Mouse (Mus musculus) common myeloid progenitor, adult 5-6 weeks (primary cell): ENCODE measurements around the gene Lig3. TPM values are rescaled to one million over a fixed set of nuclear protein-coding genes. Genes with fewer than 3 reads are reported as not detected.

ENCODE experiments used
- ATAC-seq: replicated peaks from 2 replicates; pipeline ENCODE4 v1.8.0; 2016; ENCODE audit warnings: low read depth, mild to moderate bottlenecking, moderate TSS enrichment, inconsistent platforms; ENCODE audit not compliant: poor library complexity, severe bottlenecking
- total RNA-seq: library from RNA; stranded (forward); fragments of 200-1000, 187-1606 nt; gene quantifications from 2 replicates; pipeline ENCODE4 v1.2.3, GENCODE M21; 2017

Lig3 gene
- total RNA-seq, result 55.3 and 62.4 TPM in 2 replicates

DNA sequence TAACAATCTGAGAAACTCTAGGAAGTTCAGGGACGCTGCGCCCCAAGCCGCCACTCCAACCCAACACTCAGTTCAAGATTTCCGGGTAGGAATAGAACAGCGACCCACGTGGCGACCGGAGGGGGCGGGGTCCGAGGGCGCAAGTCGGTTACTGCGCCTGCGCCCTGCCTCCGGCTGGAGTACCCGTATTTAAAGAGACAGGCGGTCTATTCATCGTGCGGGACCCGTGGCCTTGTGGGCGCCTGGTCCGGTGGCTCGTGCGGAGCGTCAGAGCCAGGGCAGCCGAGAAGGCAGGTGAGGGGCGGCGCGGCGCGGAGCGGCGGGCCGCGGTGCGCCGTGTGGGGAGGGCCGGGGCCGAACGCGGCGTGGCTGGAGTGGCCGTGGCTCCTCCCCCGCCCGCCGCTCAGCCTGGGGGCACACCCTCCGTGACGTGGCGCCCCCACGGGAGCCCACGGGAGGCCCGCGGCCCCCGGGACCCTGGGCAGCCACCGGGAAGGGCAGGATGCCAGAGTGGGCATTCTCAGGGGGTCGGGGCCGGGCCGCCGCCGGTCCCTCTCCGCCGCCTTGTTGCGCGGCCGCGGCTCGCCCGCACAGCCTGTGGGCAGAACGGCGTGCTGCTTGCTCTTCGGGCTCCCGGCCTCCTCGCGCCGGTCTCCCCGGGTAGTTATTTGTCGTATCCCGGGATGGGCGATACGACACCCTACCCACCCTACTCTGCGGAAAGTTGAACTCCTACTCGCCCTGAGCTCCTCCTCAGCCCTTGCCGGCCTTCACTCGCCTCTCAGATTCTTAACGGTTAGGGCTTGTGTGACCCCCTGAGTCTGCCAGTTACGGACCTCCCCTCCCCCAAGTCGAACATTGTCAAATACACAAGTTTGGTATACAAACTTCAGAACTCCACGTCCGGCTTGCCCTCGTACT lies at the start of gene Lig3:
Gene Lig3 (plus strand): TSS at position 126 of the 921 bp plus-strand sequence.
- ATAC-seq, result peak; percentile 93

DNA sequence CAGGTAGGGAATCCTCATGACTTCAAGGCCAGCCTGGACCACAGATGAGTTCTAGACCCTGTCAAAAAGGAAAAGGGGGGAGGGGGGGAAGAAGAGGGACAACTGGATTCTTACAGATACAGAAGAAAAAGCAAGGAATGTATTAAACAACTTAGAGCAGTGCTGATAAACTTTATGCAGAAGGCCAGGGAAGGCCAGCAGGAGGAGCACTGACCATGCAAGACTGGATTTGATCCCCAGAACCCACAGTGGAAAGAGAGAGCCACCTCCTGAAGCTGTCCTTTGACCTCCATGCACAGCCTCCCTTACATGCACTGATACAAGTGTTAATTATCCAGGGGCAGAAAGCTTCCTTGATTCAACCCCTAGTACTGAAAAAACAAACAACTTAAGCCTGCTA lies 46.7 kb upstream of the Lig3 start:
- 0 out of 2 replicates have a peak, but pooled peaks have one; percentile 18 for ATAC-seq

DNA sequence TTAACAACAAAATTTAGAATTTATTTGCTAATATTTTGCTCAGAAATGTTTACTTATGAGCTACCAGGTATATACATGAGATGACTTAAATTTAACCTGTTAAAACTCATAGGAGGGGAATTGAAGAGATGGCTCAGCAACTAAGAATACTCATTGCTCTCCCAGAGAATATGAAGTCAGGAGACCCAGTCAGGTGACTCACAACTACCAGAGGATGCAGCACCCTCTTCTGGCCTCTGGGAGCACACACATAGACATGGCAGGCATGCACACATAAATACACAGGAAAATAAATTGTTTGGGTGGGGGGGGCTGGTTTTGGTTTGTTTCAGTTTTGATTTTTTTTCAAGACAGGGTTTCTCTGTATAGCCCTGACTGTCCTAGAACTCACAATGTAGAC lies 41.9 kb upstream of the Lig3 start:
- ATAC-seq, result no peak

DNA sequence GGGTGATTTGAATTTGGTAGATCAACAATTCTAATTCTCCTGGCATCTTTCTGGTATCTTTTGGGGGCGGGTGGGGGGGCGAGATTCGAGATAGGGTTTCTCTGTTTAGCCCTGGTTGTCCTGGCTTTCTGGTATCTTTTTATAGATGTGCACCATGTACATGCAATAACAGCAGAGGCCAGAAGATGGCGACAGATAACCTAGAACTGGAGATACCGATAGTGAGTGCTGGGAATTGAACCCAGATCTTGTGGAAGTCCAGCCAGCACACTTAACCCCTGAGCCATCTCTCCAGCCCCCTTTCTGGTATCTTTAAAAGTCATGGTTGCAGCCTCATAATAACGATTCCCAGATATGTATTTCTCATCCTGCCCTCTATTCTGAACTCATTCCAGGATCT lies 34.8 kb upstream of the Lig3 start:
- ATAC-seq, result peak; percentile 64

DNA sequence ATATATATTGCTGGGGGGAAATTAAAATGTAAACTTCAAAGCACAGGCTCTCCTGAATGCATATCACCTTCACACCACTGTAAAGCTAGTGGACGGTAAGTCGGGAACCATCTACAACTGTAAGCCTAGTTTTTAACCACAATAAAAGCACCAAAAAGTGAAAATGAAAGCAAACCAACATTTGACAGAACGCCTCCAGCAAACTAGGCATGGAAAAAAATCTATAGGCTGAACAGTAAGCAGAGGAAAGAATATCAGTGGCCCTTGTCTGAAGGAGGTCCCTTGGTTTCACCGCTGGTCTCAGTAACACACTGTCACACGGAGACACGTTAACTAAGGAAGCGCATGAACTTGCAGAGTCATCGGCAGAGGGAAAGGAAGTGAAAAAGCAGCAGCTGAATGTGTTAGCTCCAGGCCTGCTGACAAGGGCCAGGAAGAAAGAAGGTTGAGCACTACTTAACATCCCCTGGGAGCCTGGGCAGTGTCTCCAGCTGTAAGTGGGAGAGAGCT lies 34.0 kb upstream of the Lig3 start:
- ATAC-seq, result peak; percentile 94

DNA sequence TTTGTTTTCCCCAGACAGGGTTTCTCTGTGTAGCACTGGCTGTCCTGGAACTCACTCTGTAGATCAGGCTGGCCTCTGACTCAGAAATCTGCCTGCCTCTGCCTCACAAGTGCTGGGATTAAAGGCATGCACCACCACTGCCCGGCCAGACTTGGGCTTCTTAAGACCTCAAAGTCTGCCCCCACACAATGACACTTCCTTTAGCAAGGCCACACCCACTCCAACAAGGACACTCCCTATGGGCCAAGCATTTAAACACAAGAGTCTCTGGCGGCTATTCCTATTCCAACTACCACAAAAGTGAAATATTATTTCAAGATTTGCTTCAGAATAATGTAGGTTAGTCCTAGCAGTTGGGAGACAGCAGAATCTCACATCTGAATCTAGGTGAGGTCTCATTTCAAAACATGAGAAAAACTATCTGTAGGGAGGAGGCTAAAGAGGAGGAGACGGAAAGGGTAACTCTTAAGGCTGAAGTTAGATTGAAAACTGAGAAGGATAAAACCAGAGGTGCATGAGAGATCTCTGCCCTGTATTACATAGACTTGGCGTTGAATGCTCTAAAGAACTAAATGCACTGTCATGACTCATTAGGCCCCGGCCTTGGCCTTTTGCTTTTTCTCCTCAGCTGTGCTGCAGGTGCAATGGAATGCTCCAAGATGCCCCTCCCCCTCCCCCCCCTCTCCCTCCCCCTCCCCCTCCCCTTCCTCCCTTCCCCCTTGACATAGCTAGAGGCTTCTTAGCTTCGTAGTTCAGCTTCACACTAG lies 28.4 kb upstream of the Lig3 start:
- ATAC-seq, result no peak

DNA sequence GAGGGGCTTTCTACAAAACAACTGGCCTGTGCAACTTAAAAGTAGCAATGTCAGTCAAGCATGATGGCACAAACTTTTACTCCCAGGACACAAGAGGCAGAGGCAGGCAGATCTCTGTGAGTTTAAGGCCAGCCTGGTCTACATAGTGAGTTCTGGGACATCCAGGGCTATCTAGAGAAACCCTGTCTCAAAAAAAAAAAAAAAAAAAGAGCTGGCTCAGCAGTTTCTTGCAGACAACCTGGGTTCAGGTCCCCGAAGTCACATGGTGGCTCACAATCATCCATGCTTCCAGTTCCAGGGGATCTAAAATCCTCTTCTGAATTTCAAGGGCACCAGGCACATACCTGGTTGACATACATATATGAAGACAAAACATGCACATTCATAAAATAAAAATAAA lies 25.0 kb upstream of the Lig3 start:
- no peak for ATAC-seq

DNA sequence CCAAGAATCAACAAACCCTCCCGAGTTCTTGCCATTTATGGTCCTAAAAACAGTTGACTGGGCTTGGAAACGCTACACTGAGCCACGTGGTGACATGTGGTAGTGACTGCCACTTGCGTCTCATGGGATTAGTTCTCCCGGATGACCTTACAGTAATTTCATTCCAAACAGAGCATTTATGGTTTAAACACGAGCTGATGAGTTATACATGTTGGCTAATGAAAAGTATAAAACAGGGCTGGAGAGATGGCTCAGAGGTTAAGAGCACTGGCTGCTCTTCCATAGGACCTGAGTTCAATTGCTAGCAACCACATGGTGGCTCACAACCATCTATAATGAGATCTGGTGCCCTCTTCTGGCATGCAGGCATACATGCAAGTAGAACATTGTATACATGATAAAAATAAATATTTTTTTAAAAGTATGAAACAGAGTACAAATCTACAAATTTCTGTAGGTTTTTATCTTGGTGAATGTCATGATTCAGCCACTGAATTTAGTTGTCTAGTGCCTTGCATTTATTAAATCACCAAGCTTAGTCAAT lies 18.6 kb upstream of the Lig3 start:
- no peak for ATAC-seq

DNA sequence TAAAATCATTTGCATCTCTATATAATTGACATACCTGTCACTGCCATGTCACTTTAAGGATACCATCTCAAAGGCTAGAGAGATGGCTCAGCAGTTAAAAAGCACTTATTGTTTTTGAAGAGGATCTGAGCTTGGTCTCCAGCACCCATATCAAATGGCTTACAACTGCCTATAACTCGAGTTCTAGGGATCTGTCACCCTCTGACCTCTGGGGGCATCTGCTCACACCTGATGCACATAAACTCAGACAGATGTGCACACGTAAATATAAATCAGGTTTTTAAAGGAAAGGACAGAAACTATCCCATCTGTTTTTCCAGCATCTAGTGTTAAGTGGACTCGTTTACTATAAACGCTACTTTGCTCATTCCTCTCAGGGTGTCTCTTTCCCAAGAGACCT lies 17.6 kb upstream of the Lig3 start:
- no peak for ATAC-seq

DNA sequence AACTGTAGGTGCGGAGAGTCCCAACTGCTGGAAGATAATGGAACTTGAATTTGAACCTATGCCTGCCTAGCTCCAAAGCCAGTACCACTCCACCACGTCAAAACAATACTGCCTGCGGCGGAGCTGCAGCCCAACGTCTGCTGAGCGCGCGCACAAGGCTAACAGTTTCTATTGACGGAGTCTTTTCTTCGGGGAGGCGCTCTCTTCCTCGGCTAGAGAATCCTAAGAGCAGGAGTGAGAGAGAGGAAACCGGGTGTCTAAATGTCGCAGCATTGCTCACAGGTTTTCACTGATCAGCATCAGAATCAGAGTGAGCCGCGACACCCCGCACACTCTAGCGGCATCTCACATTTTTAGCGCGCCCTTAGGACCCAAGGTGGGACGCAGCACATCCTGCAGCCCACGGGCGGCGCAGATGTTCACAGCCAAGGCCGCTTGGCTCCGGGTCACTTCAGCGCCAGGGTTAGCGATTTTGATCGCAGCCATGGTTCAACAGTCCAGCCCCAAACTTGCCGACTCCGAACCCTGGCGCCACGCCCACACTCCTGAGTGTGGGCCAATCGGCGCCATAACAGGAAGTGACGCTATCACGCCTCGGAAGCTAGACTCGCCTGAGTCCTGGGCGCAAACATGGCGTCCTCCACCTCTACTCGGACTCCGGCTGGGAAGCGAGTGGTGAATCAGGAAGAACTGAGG lies 17.0 kb upstream of the Lig3 start, which contains the start of the genes Cct6b and Zfp830:
Gene Cct6b (minus strand): TSS at position 580 of the 696 bp plus-strand sequence.
Gene Zfp830 (plus strand): TSS at position 604 of the 696 bp plus-strand sequence.
- ATAC-seq, result peak; percentile 98

DNA sequence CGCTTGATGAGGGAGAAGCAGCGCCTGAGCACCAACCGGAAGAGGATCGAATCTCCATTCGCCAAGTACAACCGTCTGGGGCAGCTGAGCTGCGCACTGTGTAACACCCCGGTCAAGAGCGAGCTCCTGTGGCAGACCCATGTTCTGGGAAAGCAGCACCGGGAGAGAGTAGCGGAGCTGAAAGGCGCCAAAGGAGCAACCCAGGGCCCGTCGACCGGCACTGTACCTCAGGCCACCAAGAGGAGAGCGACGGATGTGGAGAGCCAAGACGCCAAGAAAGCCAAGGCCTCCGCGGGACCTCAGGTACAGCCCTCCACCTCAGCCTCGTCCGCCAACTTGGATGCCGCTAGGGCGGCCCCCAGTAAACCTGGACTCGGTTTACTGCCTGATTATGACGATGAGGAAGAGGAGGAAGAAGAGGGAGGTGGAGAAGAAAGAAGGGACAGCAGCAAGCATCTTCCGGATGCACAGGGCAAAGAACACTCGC lies 16.4 kb upstream of the Lig3 start:
- ATAC-seq, result peak; percentile 31

DNA sequence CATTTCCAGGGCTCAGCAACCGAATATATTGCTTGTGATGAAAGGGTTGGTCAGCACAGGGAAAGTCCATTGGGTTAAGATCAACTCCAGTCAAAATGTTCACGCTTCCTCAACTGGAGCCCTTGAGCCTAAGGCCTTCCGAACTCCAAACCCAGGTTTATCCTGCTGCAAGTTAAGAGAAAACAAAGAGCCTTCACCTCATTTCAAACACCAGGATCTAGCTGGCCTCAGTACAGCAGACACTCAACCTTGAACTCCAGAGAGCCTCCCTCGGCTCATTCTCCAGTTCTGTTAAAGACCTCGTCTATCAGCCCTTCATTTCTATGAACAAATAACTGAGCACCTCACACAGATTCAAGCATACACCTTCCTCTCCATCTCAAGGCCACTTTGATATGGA lies 774 bp upstream of the Lig3 start:
- ATAC-seq, result no peak

DNA sequence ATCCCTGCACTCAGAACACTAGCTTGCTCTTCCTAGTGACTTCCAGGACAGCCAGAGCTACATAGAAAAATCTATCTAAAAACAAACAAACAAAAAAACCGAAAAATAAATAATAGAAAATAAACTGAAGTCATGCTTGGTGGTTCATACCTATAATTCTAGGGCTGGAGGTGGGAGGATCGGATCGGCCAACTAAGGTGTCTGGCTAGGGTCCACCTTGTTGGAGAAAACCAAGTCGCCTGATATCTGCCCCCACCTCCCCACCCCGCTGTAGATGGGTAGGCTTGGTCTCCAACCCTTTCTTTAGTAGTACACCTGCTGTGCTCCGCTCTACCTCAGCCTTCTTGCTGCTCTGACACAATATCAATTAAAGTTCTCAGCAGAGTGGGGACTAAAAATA lies 1.3 kb downstream of the Lig3 start:
- no peak for ATAC-seq

DNA sequence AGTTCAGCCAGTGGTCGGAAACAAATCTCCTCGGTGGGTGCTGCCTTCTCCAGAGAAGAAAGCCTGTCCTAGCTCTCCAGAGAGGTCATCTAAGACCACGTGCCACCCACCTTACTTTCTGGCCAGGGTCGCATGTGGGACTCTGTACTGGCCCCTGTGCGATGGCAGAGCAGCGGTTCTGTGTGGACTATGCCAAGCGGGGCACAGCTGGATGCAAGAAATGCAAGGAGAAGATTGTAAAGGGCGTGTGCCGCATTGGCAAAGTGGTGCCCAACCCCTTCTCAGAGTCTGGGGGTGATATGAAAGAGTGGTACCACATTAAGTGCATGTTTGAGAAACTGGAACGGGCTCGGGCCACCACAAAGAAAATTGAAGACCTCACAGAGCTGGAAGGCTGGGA lies 2.5 kb downstream of the Lig3 start:
- ATAC-seq, result no peak

DNA sequence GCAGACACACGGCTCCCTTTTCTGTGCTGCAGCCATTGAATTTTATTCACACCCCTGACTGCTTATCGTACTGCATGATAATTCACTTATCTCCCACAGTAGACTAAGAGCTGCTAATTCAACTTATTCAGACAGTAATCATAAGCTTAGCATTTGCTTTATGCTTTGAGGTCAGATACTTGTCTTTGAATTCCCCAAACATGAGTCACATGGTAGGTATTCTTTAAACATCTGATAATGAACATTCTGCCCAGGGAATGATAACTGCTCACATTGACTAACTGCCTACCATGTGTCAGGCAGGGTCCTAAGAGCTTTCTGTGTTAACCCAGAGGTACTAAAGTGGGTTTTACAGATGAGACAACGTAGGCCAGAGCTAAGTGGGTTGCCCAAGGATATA lies 25.7 kb downstream of the Lig3 start:
- ATAC-seq, result no peak

DNA sequence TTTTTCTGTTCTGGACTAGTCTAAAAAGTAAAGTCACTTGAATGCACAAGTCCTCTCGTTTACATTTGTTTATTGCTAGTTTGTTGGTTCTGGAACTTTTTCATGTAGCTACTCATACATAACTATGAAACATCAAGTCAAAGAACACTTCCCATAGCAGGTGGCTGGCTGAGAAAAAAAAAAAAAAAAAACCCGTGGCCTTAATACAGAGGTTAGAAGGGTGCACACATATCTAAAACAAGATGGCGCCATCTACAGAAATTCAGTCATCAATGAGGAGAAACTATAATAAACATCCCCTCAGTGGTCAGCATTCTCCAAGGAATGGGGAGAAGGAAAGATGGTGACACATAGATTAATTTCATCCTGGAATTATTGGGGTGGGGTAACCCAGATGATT lies 26.5 kb downstream of the Lig3 start:
- ATAC-seq, result no peak

DNA sequence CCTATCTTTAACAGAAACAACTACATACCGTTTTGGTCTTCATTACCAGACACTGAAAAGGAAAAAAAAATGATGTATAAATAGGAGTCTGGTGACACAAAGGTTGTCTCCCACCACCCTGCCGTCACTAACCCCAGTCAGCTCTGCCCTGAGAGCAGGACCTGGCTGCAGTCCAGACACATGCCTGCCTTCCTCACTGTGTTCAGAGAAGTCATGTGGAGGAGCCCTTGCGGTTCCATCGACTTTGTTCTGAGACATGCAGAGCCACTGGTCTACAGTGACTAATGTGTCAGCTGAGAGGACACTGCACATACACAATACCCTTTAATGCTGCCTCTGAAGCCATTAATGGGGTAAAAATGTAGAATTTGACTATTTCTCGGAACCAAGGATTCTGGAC lies 27.6 kb downstream of the Lig3 start:
- no peak for ATAC-seq

DNA sequence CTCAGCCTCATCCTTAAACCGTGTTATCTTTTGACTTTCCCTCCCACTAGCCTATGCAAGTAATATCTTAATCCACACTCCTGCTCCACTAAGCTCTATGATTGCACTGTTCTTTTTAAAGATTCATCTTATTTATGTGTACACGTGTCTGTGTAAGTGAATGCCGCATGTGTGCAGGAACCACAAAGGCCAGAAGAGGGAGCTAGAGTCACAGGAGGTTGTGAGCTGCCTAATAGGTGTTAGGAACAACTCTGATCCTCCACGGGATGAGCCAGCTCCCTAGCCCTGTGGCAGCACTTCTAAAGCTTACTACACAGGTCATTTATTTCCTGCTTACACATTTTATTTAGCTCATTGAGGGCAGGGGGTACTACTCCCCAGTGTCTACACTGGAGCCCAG lies 38.4 kb downstream of the Lig3 start:
- ATAC-seq, result peak; percentile 78

DNA sequence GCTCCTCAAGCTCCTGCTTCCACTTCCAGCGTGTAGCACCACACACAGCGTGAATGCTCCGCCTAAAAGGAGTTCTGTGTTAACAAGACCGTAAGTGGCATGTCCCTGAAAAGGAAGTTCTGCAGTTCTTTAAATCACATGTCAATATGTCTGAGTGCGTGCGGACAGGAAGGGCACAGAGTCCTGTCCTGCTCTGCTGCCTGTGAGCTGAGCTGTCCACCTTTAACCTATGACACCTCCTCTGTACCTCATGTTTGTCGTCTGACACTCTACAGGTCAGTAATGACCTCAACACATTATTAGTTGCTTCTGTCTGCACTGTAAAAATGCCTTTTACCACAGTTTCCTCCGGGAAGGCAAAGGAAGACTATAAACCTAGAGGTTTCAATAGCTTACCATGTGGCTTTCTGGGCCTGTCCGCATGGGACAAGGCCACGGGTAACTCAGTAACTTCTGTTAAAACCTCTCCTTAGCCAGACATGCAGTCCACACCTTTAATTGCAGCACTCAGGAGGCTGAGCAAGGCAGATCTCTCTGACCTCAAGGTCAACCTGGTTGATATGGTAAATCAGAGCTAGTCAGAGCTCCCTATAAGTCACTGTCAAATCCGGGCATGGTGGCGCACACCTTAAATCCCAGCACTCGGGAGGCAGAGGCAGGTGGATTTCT lies 40.0 kb downstream of the Lig3 start:
- no peak for ATAC-seq
